Mouse (Mus musculus) gastrocnemius, adult 8-10 months (tissue): ENCODE results near the gene Pigl. TPM values are rescaled to one million over a fixed set of nuclear protein-coding genes. Genes with fewer than 3 reads are reported as not detected.

Source experiments
- DNase-seq, 2 experiments: peaks; one replicate each; pipeline ENCODE4 v3.0.0; 2022; ENCODE audit warnings: low spot score in 2 of 2
- total RNA-seq, 4 experiments: library from RNA; stranded (reverse); gene quantifications; 2 replicates each; pipeline ENCODE4 v1.2.4; 2022

Gene Pigl
- total RNA-seq, 4 experiments from 2014 or later = 1.6 to 1.9 (median 1.8) TPM

DNA sequence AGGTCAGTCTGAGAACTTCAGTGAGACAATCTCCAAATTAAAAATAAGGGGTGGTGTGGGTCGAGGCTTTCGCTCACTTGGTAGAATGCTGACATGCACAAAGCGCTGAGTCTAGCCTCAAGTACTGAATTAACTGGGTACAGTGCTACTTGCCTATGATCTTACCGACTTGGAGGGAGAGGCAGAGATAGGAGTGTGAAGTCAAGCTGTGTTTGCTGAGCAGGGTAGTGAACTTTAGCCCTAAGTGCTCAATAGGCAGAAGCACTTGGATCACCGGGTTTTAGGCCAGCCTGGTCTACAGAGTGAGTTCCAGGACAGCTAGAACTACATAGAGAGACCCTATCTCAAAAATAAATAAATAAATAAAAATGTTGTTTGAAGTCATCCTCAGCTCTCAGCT is 98.9 kb downstream of the Pigl start:
- no peak for DNase-seq

- DNase-seq = no peak
Observed at GRCm38 (mm10) chr11:62558152-62558551, 99.9 kb downstream of the Pigl start.

GRCm38 (mm10) chr11:62558961-62559646 is 100.8 kb downstream of the Pigl start:
- DNase-seq = peak; percentile 84 to 89

- DNase-seq = no peak
Observed at GRCm38 (mm10) chr11:62560463-62561016, 102.3 kb downstream of the Pigl start.

DNA sequence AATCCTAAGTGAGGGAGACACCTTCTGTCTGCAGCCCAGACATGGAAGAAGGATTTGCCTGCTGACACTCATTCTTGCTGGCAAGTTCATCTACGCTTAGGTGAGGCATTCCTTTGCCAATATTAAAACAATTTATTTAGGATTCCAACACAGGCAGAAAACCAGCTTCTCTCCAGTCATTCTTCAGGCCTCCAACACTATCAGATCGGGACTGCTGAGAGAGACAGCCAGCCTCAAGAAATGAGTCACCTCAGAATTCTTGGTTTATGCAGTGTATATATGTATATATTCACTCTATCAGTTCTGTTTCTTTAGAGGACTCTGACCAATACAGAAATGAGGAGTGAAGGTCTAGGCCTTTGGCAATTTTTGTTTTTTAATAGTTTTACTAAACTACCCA is 105.3 kb downstream of the Pigl start:
- no peak for DNase-seq

Other genes starting within 250 kb of the Pigl start
- gene Adora2b, start 209.5 kb upstream of the Pigl start, total RNA-seq = under 1 TPM; 0.24 to 0.61 (median 0.37) TPM
- gene Zswim7, start 177.1 kb upstream of the Pigl start, total RNA-seq = 10 to 100 TPM; 44.3 to 51.0 (median 47.8) TPM
- 10 to 100 TPM; 37.5 to 45.7 (median 40.5) TPM for gene Ttc19, start 177.0 kb upstream of the Pigl start, total RNA-seq
- 100 to 1,000 TPM; 114 to 145 (median 126) TPM for gene Ncor1, start 81 bp downstream of the Pigl start, total RNA-seq
- gene Cenpv, start 80.8 kb downstream of the Pigl start, total RNA-seq = 10 to 100 TPM; 14.0 to 21.6 (median 17.8) TPM
- gene Ubb, start 92.7 kb downstream of the Pigl start, total RNA-seq = 100 to 1,000 TPM; 864 to 966 (median 933) TPM
- 1 to 10 TPM in 2 of 4 experiments, under 1 TPM in 2; 0.46 to 1.3 (median 0.95) TPM for gene Trpv2, start 116.0 kb downstream of the Pigl start, total RNA-seq
- 1 to 10 TPM; 2.7 to 4.6 (median 3.0) TPM for gene Lrrc75a, start 190.1 kb downstream of the Pigl start, total RNA-seq
- 1 to 10 TPM; 5.3 to 7.2 (median 6.5) TPM for gene Mmgt2, start 190.2 kb downstream of the Pigl start, total RNA-seq